Mouse (Mus musculus) heart, embryonic 12.5 days (tissue): ENCODE measurements at regions not wholly inside any gene's neighbourhood (a gene's known extent, or its start where the extent isn't known, plus 50 kb on each side); places are given as distances from the start of the nearest gene placed in this dataset.

Experiments
- ATAC-seq: fragments of 200-750 bp; cut with Nextera tagmentation; 2 replicates; pipeline ENCODE4 v1.8.0; 2017; ENCODE audit warnings: moderate TSS enrichment, moderate library complexity; ENCODE audit not compliant: insufficient number of reproducible peaks, low FRiP score
- H3K27ac ChIP-seq: fragments of 300-500 bp; sonication (generic); 2 replicates; pipeline ENCODE4 v1.5.1; 2016; ENCODE audit warnings: mild to moderate bottlenecking, moderate library complexity; ENCODE audit not compliant: poor library complexity, severe bottlenecking
- H3K27me3 ChIP-seq: fragments of 300-500 bp; sonication (generic); replicated peaks from 2 replicates; pipeline ENCODE4 v1.6.1; 2016; ENCODE audit warnings: mild to moderate bottlenecking, moderate library complexity
- H3K36me3 ChIP-seq: fragments of 300-500 bp; sonication (generic); 2 replicates; pipeline ENCODE4 v1.6.1; 2016; ENCODE audit warnings: mild to moderate bottlenecking, moderate library complexity
- H3K4me1 ChIP-seq: fragments of 300-500 bp; sonication (generic); replicated peaks from 2 replicates; pipeline ENCODE4 v1.6.1; 2016; ENCODE audit warnings: mild to moderate bottlenecking
- H3K4me2 ChIP-seq: fragments of 300-500 bp; sonication (generic); 2 replicates; pipeline ENCODE4 v1.6.1; 2016; ENCODE audit warnings: mild to moderate bottlenecking, moderate library complexity
- H3K4me3 ChIP-seq: fragments of 300-500 bp; sonication (generic); 2 replicates; pipeline ENCODE4 v1.5.1; 2016; ENCODE audit warnings: mild to moderate bottlenecking
- H3K9ac ChIP-seq: fragments of 300-500 bp; sonication (generic); 2 replicates; pipeline ENCODE4 v1.6.1; 2016; ENCODE audit warnings: mild to moderate bottlenecking, moderate library complexity
- H3K9me3 ChIP-seq: fragments of 300-500 bp; sonication (generic); replicated peaks from 2 replicates; pipeline ENCODE4 v1.6.1; 2016; ENCODE audit warnings: mild to moderate bottlenecking, moderate library complexity
- WGBS: fragments of 180-500 bp; shearing (Covaris S2); methylation state at CpG from one replicate; pipeline ENCODE4 v1.1.7; 2016; 5-methylcytosine and 5-hydroxymethylcytosine counted together

DNA sequence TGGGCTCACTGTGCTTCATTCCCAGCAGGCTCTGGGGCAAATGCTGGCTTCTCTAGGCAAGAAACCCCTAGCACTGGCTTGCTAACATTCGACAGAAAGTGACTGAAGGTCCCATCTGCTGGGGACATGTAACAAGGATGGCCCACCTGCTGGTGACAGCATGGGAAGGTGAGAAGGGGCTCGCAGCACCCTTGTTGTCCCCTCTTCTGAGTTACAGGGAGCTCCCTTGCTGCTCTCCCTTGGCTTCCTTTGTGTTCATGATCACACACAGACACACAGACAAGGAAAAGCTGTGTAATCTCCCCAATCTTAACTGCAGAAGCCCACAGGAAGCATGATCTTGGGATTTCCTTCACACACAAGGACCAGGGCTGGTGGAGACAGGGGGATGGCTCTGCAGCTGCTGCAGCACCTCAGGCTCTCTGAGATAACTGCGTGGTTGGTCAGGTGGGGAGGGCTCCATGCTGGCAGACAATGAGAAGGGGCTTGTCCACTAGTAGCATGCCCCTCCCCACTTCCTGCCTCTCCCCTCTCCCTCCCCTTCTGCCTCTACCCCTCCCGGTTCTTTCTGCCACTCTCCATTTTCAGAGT is 95.3 kb upstream of the Trpm1 start:
- Histone ChIP-seq H3K36me3 (no peaks in the 10 kb centered on the region), H3K27me3 (no peaks in the 10 kb centered on the region), H3K9me3 (no peaks in the 10 kb centered on the region), H3K4me1 (peaks cover 21% of the 10 kb centered on the region), H3K4me2 (peak overlapping the region; percentile 4; the same call in 1 of the 2 replicates), H3K4me3 (no peak overlapping the region), H3K9ac (peak overlapping the region; percentile 48; the same call in 1 of the 2 replicates), H3K27ac (peak overlapping the region; percentile 86)
- WGBS: 17% methylated on average over 4 of the region's 4 CpGs
- peak; percentile 46; the same call in 1 of the 2 replicates for ATAC-seq

- Histone ChIP-seq H3K4me1 (peaks cover 21% of the 10 kb centered on the region), H3K9me3 (no peaks in the 10 kb centered on the region), H3K27ac (peak overlapping the region; percentile 86), H3K4me3 (no peak overlapping the region), H3K9ac (peak overlapping the region; percentile 48; the same call in 1 of the 2 replicates), H3K4me2 (0 out of 2 replicates have a peak overlapping the region, but pooled peaks have one; percentile 4), H3K27me3 (no peaks in the 10 kb centered on the region), H3K36me3 (no peaks in the 10 kb centered on the region)
- ATAC-seq: peak; percentile 91
- 18% methylated on average over 4 of the region's 4 CpGs for WGBS
Measured at GRCm38 (mm10) chr7:64057873-64058272, 95.8 kb upstream of the Trpm1 start.

DNA sequence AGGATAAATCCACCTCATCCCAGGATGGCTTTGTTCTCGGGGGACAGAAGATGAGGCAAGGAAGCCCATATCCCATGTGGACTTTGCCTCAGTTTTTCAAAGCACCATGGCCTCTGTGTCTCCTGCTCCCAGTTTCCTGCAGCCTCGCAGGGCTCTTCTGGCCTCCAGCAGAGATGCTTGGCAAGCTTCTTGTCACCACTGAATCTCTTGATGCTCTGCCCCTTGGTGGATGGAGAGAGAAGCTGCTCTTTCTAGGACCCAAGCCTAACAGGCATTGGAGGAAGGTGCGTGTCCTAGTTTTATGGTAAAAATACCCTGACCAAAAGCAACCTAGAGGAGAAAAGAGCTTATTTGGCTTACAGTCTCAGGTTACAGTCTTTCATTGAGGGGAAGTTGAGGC is 97.1 kb upstream of the Trpm1 start:
- H3K4me3 ChIP-seq: no peak overlapping the region
- no peak overlapping the region for H3K9ac ChIP-seq
- no peak for ATAC-seq
- H3K27ac ChIP-seq: no peak overlapping the region
- peaks cover 21% of the 10 kb centered on the region for H3K4me1 ChIP-seq
- H3K27me3 ChIP-seq: no peaks in the 10 kb centered on the region
- no peaks in the 10 kb centered on the region for H3K9me3 ChIP-seq
- no peaks in the 10 kb centered on the region for H3K36me3 ChIP-seq
- 80% methylated on average over 3 of the region's 3 CpGs for WGBS
- H3K4me2 ChIP-seq: no peak overlapping the region

DNA sequence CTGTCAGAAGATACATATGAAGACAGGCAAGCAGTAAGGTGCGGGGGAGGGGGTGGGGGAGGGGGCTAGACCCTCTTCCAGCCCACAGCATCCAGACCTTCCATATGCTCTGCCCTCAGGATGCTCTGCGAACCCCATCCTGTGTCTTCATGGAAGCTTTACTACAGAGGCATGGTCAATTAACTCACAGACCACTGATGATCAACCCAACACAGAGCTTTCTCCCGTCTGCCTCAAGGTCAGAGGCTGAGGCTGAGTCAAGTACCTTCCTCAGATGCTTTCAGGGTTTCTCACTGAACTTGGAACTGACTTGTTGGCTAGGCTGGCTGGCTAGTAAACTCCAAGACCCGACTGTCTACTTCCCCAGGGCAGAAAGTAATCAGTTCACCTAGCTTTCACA is 98.6 kb upstream of the Trpm1 start:
- Histone ChIP-seq H3K4me3 (no peak overlapping the region), H3K27ac (no peak overlapping the region), H3K9ac (no peak overlapping the region), H3K9me3 (no peaks in the 10 kb centered on the region), H3K4me2 (no peak overlapping the region), H3K4me1 (peaks cover 25% of the 10 kb centered on the region), H3K27me3 (no peaks in the 10 kb centered on the region), H3K36me3 (no peaks in the 10 kb centered on the region)
- ATAC-seq: no peak
- WGBS: 72% methylated on average over 4 of the region's 4 CpGs

DNA sequence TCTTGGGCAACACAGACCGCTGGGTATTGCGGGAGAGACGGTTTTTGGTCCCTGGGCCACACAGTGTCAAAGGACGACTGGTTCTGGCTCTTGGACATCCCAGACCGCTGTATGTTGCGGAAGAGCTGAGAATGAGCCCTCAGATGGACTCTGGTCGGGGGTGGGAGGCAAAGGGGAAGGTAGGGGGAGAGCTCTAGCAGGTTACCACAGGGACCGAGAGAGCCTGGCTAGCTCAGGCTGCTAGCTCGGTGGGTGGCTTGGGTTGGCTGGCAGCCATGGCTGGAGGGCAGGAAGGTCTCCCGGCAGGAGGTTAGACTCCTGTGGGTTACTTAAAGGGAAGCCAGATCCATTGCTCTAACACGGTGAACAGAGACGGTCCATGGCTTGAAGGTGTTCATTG is 99.9 kb upstream of the Trpm1 start:
- Histone ChIP-seq H3K4me1 (peaks cover 31% of the 10 kb centered on the region), H3K9me3 (no peaks in the 10 kb centered on the region), H3K27me3 (no peaks in the 10 kb centered on the region), H3K36me3 (no peaks in the 10 kb centered on the region), H3K9ac (no peak overlapping the region), H3K27ac (no peak overlapping the region), H3K4me3 (no peak overlapping the region), H3K4me2 (no peak overlapping the region)
- ATAC-seq: no peak
- WGBS: 58% methylated on average over 12 of the region's 12 CpGs

GRCm38 (mm10) chr7:64052400-64052799 is 101.2 kb upstream of the Trpm1 start:
- 88% methylated on average over 9 of the region's 9 CpGs for WGBS
- Histone ChIP-seq H3K4me2 (no peak overlapping the region), H3K9me3 (no peaks in the 10 kb centered on the region), H3K36me3 (no peaks in the 10 kb centered on the region), H3K27ac (no peak overlapping the region), H3K4me3 (no peak overlapping the region), H3K27me3 (no peaks in the 10 kb centered on the region), H3K4me1 (peaks cover 31% of the 10 kb centered on the region), H3K9ac (no peak overlapping the region)
- ATAC-seq: no peak

DNA sequence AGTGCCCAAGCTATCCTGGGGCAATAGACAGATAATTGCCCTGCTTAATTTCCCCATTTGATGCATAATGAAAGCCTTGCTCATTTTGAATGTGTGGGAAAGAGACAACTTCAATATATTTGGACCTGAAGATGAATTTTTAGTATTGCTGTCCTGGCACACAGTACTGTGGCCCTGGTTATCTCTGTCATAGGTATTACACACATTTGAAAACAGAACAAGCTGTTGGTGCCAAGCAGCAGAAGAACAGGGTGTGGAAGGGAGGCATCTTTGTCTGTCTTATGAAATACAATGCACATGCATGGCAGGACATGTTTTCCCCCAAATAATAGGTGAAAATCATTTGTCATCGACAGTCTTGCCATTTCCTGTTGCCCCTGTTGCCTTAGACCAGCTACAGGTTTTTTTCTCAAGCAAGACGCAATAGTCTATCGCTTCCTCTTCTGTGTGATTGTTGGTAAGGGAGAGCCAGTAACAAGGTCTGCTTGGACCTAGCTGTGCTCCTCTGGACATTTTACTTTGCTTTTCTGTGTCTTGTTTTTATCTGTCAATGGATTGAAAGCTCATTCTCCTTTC is 102.7 kb upstream of the Trpm1 start:
- H3K27ac ChIP-seq: no peak overlapping the region
- no peak for ATAC-seq
- H3K4me3 ChIP-seq: no peak overlapping the region
- no peak overlapping the region for H3K9ac ChIP-seq
- H3K4me2 ChIP-seq: no peak overlapping the region
- H3K9me3 ChIP-seq: no peaks in the 10 kb centered on the region
- H3K27me3 ChIP-seq: no peaks in the 10 kb centered on the region
- 78% methylated on average over 3 of the region's 3 CpGs for WGBS
- H3K36me3 ChIP-seq: no peaks in the 10 kb centered on the region
- H3K4me1 ChIP-seq: peaks cover 33% of the 10 kb centered on the region

- Histone ChIP-seq H3K36me3 (no peaks in the 10 kb centered on the region), H3K9ac (no peak overlapping the region), H3K4me1 (peaks cover 33% of the 10 kb centered on the region), H3K4me2 (no peak overlapping the region), H3K27me3 (no peaks in the 10 kb centered on the region), H3K4me3 (no peak overlapping the region), H3K27ac (peak overlapping the region; percentile 86; the same call in 1 of the 2 replicates), H3K9me3 (no peaks in the 10 kb centered on the region)
- 64% methylated on average over 5 of the region's 5 CpGs for WGBS
- ATAC-seq: no peak
Measured at GRCm38 (mm10) chr7:64050246-64050645, 103.4 kb upstream of the Trpm1 start.

DNA sequence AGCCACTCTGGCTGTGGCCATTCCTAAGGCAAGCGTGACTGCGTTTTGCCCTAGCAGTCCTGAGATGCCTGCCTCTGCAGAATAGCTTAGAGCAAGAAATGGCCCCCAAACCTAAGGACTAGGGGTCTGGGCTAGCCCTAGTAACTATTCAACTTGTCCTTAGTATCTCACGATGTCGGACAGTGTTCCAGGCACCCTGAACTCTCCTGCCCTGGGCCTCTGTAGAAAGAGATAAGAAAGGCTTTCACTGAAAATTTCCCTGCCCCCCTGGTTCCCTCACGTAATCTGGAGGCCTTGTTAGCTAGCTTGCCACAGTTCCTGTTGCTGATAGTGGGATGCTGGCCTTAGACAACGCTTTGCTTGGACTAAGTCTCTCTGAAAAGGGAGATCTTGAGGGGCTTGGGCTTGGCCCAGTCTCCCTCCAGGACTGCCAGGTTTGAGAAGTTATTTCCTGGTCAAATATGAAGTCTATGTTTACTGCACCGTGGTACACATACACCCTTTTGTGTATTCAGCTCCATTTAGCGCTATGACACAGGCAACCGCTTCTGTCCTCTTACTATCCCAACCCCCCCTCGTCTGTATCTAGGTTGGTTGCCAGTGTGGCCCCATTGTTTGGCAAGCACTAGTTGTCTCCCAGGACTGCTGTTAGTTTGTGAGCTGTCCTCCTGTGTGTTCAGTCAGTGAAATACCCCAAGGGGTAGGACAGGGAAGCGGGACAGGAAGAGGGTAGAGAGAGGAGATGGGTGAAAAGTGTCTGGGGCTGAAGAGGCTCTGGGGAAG is 104.3 kb upstream of the Trpm1 start:
- 16% methylated on average over 11 of the region's 11 CpGs for WGBS
- peak overlapping the region; percentile 72 for H3K4me2 ChIP-seq

DNA sequence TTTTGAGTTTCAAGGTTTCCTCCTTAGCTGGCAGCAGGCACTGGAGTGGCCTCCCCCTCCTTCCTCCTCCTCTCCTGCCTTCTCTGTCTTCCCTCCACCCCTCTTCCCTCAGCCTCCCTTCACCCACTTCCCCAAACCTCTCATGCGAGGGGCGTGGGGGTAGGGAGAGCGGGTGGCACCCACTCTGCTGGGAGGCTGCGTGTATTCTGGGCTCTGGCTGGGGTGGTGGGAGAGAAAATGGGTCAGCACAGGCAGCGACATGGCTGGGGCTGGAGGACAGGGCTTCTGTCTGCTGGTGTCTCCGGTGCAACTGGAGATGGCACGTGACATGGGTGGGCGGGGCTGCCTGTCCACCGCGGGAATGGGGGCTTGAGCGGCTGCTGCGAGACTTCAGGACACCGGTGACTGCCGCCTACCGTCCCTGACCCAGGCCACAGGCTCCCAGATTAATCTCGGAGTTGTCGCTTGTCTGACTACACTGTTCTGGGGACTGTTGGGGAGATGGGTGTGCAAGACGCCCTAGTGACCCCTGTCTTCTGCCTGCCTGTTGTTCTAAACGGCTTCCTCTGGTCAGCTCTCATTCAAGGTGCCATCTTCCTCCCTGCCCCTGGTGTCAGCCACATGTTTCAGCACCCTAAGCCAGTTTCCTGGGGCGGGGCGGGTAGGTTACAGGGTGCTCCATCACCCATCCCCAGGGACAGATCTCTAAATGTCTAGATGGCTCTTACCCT is 105.0 kb upstream of the Trpm1 start:
- H3K9ac ChIP-seq: peak overlapping the region; percentile 73
- no peaks in the 10 kb centered on the region for H3K9me3 ChIP-seq
- ATAC-seq: peak; percentile 89
- peak overlapping the region; percentile 86 for H3K27ac ChIP-seq
- H3K4me3 ChIP-seq: peak overlapping the region; percentile 45
- WGBS: 3% methylated on average over 21 of the region's 21 CpGs
- peaks cover 33% of the 10 kb centered on the region for H3K4me1 ChIP-seq
- H3K4me2 ChIP-seq: peak overlapping the region; percentile 72
- H3K27me3 ChIP-seq: no peaks in the 10 kb centered on the region
- H3K36me3 ChIP-seq: no peaks in the 10 kb centered on the region

More for the DNA sequence above, 104.3 kb upstream of the Trpm1 start:
- Histone ChIP-seq H3K9me3 (no peaks in the 10 kb centered on the region), H3K4me3 (peak overlapping the region; percentile 45), H3K36me3 (no peaks in the 10 kb centered on the region), H3K27ac (peak overlapping the region; percentile 86), H3K4me1 (peaks cover 33% of the 10 kb centered on the region), H3K27me3 (no peaks in the 10 kb centered on the region), H3K9ac (peak overlapping the region; percentile 73)
- peak; percentile 82 for ATAC-seq

GRCm38 (mm10) chr7:64047831-64048230 is 105.8 kb upstream of the Trpm1 start:
- Histone ChIP-seq H3K9ac (no peak overlapping the region), H3K4me3 (no peak overlapping the region), H3K36me3 (no peaks in the 10 kb centered on the region), H3K9me3 (no peaks in the 10 kb centered on the region), H3K27ac (peak overlapping the region; percentile 86), H3K4me1 (peaks cover 33% of the 10 kb centered on the region), H3K27me3 (no peaks in the 10 kb centered on the region), H3K4me2 (peak overlapping the region; percentile 72; the same call in 1 of the 2 replicates)
- no peak for ATAC-seq
- WGBS: 77% methylated on average over 4 of the region's 4 CpGs
